Mouse (Mus musculus) liver, adult (tissue): ENCODE measurements at regions not wholly inside any gene's neighbourhood (a gene's known extent, or its start where the extent isn't known, plus 50 kb on each side); places are given as distances from the start of the nearest gene placed in this dataset.

ENCODE experiments used
- GATA4 ChIP-seq: IDR thresholded peaks from 2 replicates; pipeline ENCODE4 v1.6.1; 2014; ENCODE audit warnings: mild to moderate bottlenecking, low read length; ENCODE audit not compliant: insufficient replicate concordance

GRCm38 (mm10) chr5:51952499-51952898, 237.8 kb downstream of the Dhx15 start:
- no peak for TF ChIP-seq GATA4

- no peak for TF ChIP-seq GATA4
These were observed 240.3 kb downstream of the Dhx15 start for GRCm38 (mm10) chr5:51949996-51950395.

GRCm38 (mm10) chr5:51946062-51946461, 244.3 kb downstream of the Dhx15 start:
- TF ChIP-seq GATA4, result no peak

GRCm38 (mm10) chr5:51941255-51941924, 248.9 kb downstream of the Dhx15 start:
- no peak for TF ChIP-seq GATA4

- TF ChIP-seq GATA4, result no peak
These were observed 251.5 kb downstream of the Dhx15 start for GRCm38 (mm10) chr5:51938845-51939244.

GRCm38 (mm10) chr5:51937320-51937719, 253.0 kb downstream of the Dhx15 start:
- no peak for TF ChIP-seq GATA4

- no peak for TF ChIP-seq GATA4
These were observed 254.6 kb downstream of the Dhx15 start for GRCm38 (mm10) chr5:51935391-51936354.

GRCm38 (mm10) chr5:51934910-51935309, 255.4 kb downstream of the Dhx15 start:
- no peak for TF ChIP-seq GATA4

- no peak for TF ChIP-seq GATA4
These were observed 257.0 kb downstream of the Dhx15 start for GRCm38 (mm10) chr5:51933331-51933730.

GRCm38 (mm10) chr5:51930416-51930815, 259.9 kb downstream of the Dhx15 start:
- no peak for TF ChIP-seq GATA4

GRCm38 (mm10) chr5:51928801-51929200, 261.5 kb downstream of the Dhx15 start:
- no peak for TF ChIP-seq GATA4

- TF ChIP-seq GATA4, result no peak
These were observed 266.9 kb downstream of the Dhx15 start for GRCm38 (mm10) chr5:51923417-51923816.

- no peak for TF ChIP-seq GATA4
These were observed 267.3 kb downstream of the Dhx15 start for GRCm38 (mm10) chr5:51922973-51923372.

GRCm38 (mm10) chr5:51922494-51922893, 267.8 kb downstream of the Dhx15 start:
- no peak for TF ChIP-seq GATA4

GRCm38 (mm10) chr5:51917812-51918448, 272.4 kb downstream of the Dhx15 start:
- no peak for TF ChIP-seq GATA4

GRCm38 (mm10) chr5:51914731-51915130, 275.6 kb downstream of the Dhx15 start:
- TF ChIP-seq GATA4, result no peak

GRCm38 (mm10) chr5:51908861-51909260, 281.5 kb downstream of the Dhx15 start:
- TF ChIP-seq GATA4, result no peak
